Mouse (Mus musculus): ENCODE results near the gene Ddx5.
"Not testable (repeated sequence)": the region's sequence is repeated elsewhere in the genome, so short reads cannot be mapped to it uniquely, and the experiment has no call there.

Gene Ddx5

GRCm38 (mm10) chr11:106788775-106789459 is at the start of gene Ddx5, which contains the start of gene Cep95:
TSS of gene Ddx5 (minus strand) at chr11:106789185.
TSS of gene Cep95 (plus strand) at chr11:106789252.
- DNase-seq (ENCODE audit: low spot score): peak; percentile 99

GRCm38 (mm10) chr11:106828079-106828478 is 39.1 kb upstream of the Ddx5 start:
- no peak for DNase-seq (ENCODE audit: low spot score)

GRCm38 (mm10) chr11:106824403-106824802 is 35.4 kb upstream of the Ddx5 start:
- no peak for DNase-seq (ENCODE audit: low spot score)

GRCm38 (mm10) chr11:106823741-106824140 is 34.8 kb upstream of the Ddx5 start:
- DNase-seq (ENCODE audit: low spot score): no peak

- no peak for DNase-seq (ENCODE audit: low spot score)
These were observed 33.9 kb upstream of the Ddx5 start for GRCm38 (mm10) chr11:106822911-106823310.

- DNase-seq (ENCODE audit: low spot score): no peak
These were observed 33.5 kb upstream of the Ddx5 start for GRCm38 (mm10) chr11:106822491-106822890.

- DNase-seq (ENCODE audit: low spot score): no peak
These were observed 32.4 kb upstream of the Ddx5 start for GRCm38 (mm10) chr11:106821397-106821796.

GRCm38 (mm10) chr11:106820972-106821371 is 32.0 kb upstream of the Ddx5 start:
- DNase-seq (ENCODE audit: low spot score): no peak

GRCm38 (mm10) chr11:106820252-106820651 is 31.3 kb upstream of the Ddx5 start:
- no peak for DNase-seq (ENCODE audit: low spot score)

- no peak for DNase-seq (ENCODE audit: low spot score)
These were observed 30.6 kb upstream of the Ddx5 start for GRCm38 (mm10) chr11:106819595-106819994.

GRCm38 (mm10) chr11:106818341-106818740 is 29.4 kb upstream of the Ddx5 start:
- no peak for DNase-seq (ENCODE audit: low spot score)

- DNase-seq (ENCODE audit: low spot score): no peak
These were observed 28.8 kb upstream of the Ddx5 start for GRCm38 (mm10) chr11:106817808-106818207.

- no peak for DNase-seq (ENCODE audit: low spot score)
These were observed 28.2 kb upstream of the Ddx5 start for GRCm38 (mm10) chr11:106817156-106817555.

GRCm38 (mm10) chr11:106816316-106816715 is 27.3 kb upstream of the Ddx5 start:
- no peak for DNase-seq (ENCODE audit: low spot score)

- DNase-seq (ENCODE audit: low spot score): no peak
These were observed 26.8 kb upstream of the Ddx5 start for GRCm38 (mm10) chr11:106815761-106816160.

- no peak for DNase-seq (ENCODE audit: low spot score)
These were observed 26.3 kb upstream of the Ddx5 start for GRCm38 (mm10) chr11:106815331-106815730.

GRCm38 (mm10) chr11:106814601-106815320 is 25.8 kb upstream of the Ddx5 start:
- no peak for DNase-seq (ENCODE audit: low spot score)

- no peak for DNase-seq (ENCODE audit: low spot score)
These were observed 23.6 kb upstream of the Ddx5 start for GRCm38 (mm10) chr11:106812410-106813136.

- DNase-seq (ENCODE audit: low spot score): not testable (repeated sequence)
These were observed 18.5 kb upstream of the Ddx5 start for GRCm38 (mm10) chr11:106807442-106807841.

- no peak for DNase-seq (ENCODE audit: low spot score)
These were observed 13.2 kb upstream of the Ddx5 start for GRCm38 (mm10) chr11:106802069-106802627.

GRCm38 (mm10) chr11:106795679-106796078 is 6.7 kb upstream of the Ddx5 start:
- DNase-seq (ENCODE audit: low spot score): no peak

GRCm38 (mm10) chr11:106793846-106794245 is 4.9 kb upstream of the Ddx5 start:
- DNase-seq (ENCODE audit: low spot score): no peak
